Mouse (Mus musculus): ENCODE measurements around the gene Rdh8. TPM values are rescaled to one million over a fixed set of nuclear protein-coding genes. Genes with fewer than 3 reads are reported as not detected.

Gene Rdh8
- not detected in 2 replicates for polyA plus RNA-seq (2015; fragmentation: Nextera tagmentation; extraction: Ambion mirVana)

- no peak within 1 kb of the TSS for H3K27ac ChIP-seq
- no peak for ATAC-seq (ENCODE audit: insufficient read depth, low FRiP score, low read depth)
- H3K27me3 ChIP-seq (replicated peaks), result 0 out of 2 replicates have a peak, but pooled peaks cover 8% of the 10 kb centered on the region
- no peak within 1 kb of the TSS for H3K4me3 ChIP-seq (replicated peaks)
- no peaks in the 10 kb centered on the region for H3K9me3 ChIP-seq
- no peak within 1 kb of the TSS for H3K4me2 ChIP-seq
- whole genome bisulfite sequencing, result 76% methylated on average over 6 of the region's 6 CpGs
- peaks cover 11% of the 10 kb centered on the region for H3K4me1 ChIP-seq
- H3K36me3 ChIP-seq, result no peaks in the 10 kb centered on the region
- H3K9ac ChIP-seq, result no peak within 1 kb of the TSS
Observed at GRCm38 (mm10) chr9:20818236-20818635, at the start of gene Rdh8. Rdh8 (plus strand) TSS chr9:20818503.

GRCm38 (mm10) chr9:20781286-20781685 lies 37.0 kb upstream of the Rdh8 start:
- no peaks in the 10 kb centered on the region for H3K36me3 ChIP-seq
- H3K4me3 ChIP-seq (replicated peaks), result no peak overlapping the region
- H3K4me2 ChIP-seq, result no peak overlapping the region
- no peak overlapping the region for H3K27ac ChIP-seq
- no peaks in the 10 kb centered on the region for H3K27me3 ChIP-seq (replicated peaks)
- H3K4me1 ChIP-seq, result no peaks in the 10 kb centered on the region
- H3K9me3 ChIP-seq, result no peaks in the 10 kb centered on the region
- no peak for ATAC-seq (ENCODE audit: insufficient read depth, low FRiP score, low read depth)
- 70% methylated on average over 3 of the region's 3 CpGs for WGBS
- H3K9ac ChIP-seq, result no peak overlapping the region

GRCm38 (mm10) chr9:20785055-20785454 lies 33.2 kb upstream of the Rdh8 start:
- WGBS, result 43% methylated on average over 6 of the region's 6 CpGs
- Histone ChIP-seq H3K4me3 (replicated peaks) (no peak overlapping the region), H3K36me3 (no peaks in the 10 kb centered on the region), H3K27me3 (replicated peaks) (no peaks in the 10 kb centered on the region), H3K4me2 (no peak overlapping the region), H3K27ac (no peak overlapping the region), H3K9me3 (no peaks in the 10 kb centered on the region), H3K4me1 (no peaks in the 10 kb centered on the region), H3K9ac (no peak overlapping the region)
- no peak for ATAC-seq (ENCODE audit: insufficient read depth, low FRiP score, low read depth)

GRCm38 (mm10) chr9:20787992-20788391 lies 30.3 kb upstream of the Rdh8 start:
- Histone ChIP-seq H3K4me2 (no peak overlapping the region), H3K4me3 (replicated peaks) (no peak overlapping the region), H3K9ac (no peak overlapping the region), H3K27me3 (replicated peaks) (no peaks in the 10 kb centered on the region), H3K4me1 (no peaks in the 10 kb centered on the region), H3K27ac (no peak overlapping the region), H3K36me3 (no peaks in the 10 kb centered on the region), H3K9me3 (no peaks in the 10 kb centered on the region)
- WGBS, result 77% methylated on average over 8 of the region's 8 CpGs
- ATAC-seq (ENCODE audit: insufficient read depth, low FRiP score, low read depth), result no peak

- Histone ChIP-seq H3K36me3 (no peaks in the 10 kb centered on the region), H3K9me3 (no peaks in the 10 kb centered on the region), H3K4me3 (replicated peaks) (no peak overlapping the region), H3K27me3 (replicated peaks) (no peaks in the 10 kb centered on the region), H3K4me2 (no peak overlapping the region), H3K27ac (no peak overlapping the region), H3K9ac (no peak overlapping the region), H3K4me1 (peaks cover 4% of the 10 kb centered on the region; the same call in 1 of the 2 replicates)
- 76% methylated on average over 3 of the region's 4 CpGs for WGBS
- ATAC-seq (ENCODE audit: insufficient read depth, low FRiP score, low read depth), result no peak
Observed at GRCm38 (mm10) chr9:20789651-20790050, 28.7 kb upstream of the Rdh8 start.

- Histone ChIP-seq H3K27me3 (replicated peaks) (no peaks in the 10 kb centered on the region), H3K4me1 (peaks cover 4% of the 10 kb centered on the region; the same call in 1 of the 2 replicates), H3K9me3 (no peaks in the 10 kb centered on the region), H3K27ac (no peak overlapping the region), H3K4me3 (replicated peaks) (no peak overlapping the region), H3K9ac (no peak overlapping the region), H3K4me2 (no peak overlapping the region), H3K36me3 (no peaks in the 10 kb centered on the region)
- WGBS, result 50% methylated on average over 3 of the region's 3 CpGs
- no peak for ATAC-seq (ENCODE audit: insufficient read depth, low FRiP score, low read depth)
Observed at GRCm38 (mm10) chr9:20790345-20790744, 28.0 kb upstream of the Rdh8 start.

GRCm38 (mm10) chr9:20794108-20794806 lies 24.0 kb upstream of the Rdh8 start:
- Histone ChIP-seq H3K27ac (peak overlapping the region; percentile 63), H3K4me2 (no peak overlapping the region), H3K4me3 (replicated peaks) (no peak overlapping the region), H3K9ac (no peak overlapping the region), H3K36me3 (no peaks in the 10 kb centered on the region), H3K27me3 (replicated peaks) (no peaks in the 10 kb centered on the region), H3K4me1 (peaks cover 4% of the 10 kb centered on the region; the same call in 1 of the 2 replicates), H3K9me3 (no peaks in the 10 kb centered on the region)
- WGBS, result 15% methylated on average over 7 of the region's 7 CpGs
- peak; percentile 53; the same call in 1 of the 2 replicates for ATAC-seq (ENCODE audit: insufficient read depth, low FRiP score, low read depth)

GRCm38 (mm10) chr9:20804266-20805158 lies 13.8 kb upstream of the Rdh8 start:
- Histone ChIP-seq H3K9ac (no peak overlapping the region), H3K36me3 (no peaks in the 10 kb centered on the region), H3K4me2 (no peak overlapping the region), H3K9me3 (no peaks in the 10 kb centered on the region), H3K27me3 (replicated peaks) (no peaks in the 10 kb centered on the region), H3K4me3 (replicated peaks) (no peak overlapping the region), H3K4me1 (no peaks in the 10 kb centered on the region), H3K27ac (no peak overlapping the region)
- 65% methylated on average over 13 of the region's 13 CpGs for WGBS
- peak; percentile 58; the same call in 1 of the 2 replicates for ATAC-seq (ENCODE audit: insufficient read depth, low FRiP score, low read depth)

GRCm38 (mm10) chr9:20805159-20805495 lies 13.2 kb upstream of the Rdh8 start:
- no peaks in the 10 kb centered on the region for H3K36me3 ChIP-seq
- no peak overlapping the region for H3K4me3 ChIP-seq (replicated peaks)
- H3K4me2 ChIP-seq, result no peak overlapping the region
- no peak for ATAC-seq (ENCODE audit: insufficient read depth, low FRiP score, low read depth)
- H3K4me1 ChIP-seq, result no peaks in the 10 kb centered on the region
- no peaks in the 10 kb centered on the region for H3K27me3 ChIP-seq (replicated peaks)
- 87% methylated on average over 3 of the region's 3 CpGs for WGBS
- H3K9ac ChIP-seq, result no peak overlapping the region
- no peak overlapping the region for H3K27ac ChIP-seq
- H3K9me3 ChIP-seq, result no peaks in the 10 kb centered on the region

- no peak overlapping the region for H3K27ac ChIP-seq
- H3K36me3 ChIP-seq, result no peaks in the 10 kb centered on the region
- WGBS, result 38% methylated on average over 5 of the region's 5 CpGs
- H3K4me1 ChIP-seq, result no peaks in the 10 kb centered on the region
- no peaks in the 10 kb centered on the region for H3K27me3 ChIP-seq (replicated peaks)
- H3K4me2 ChIP-seq, result no peak overlapping the region
- H3K9ac ChIP-seq, result no peak overlapping the region
- H3K9me3 ChIP-seq, result no peaks in the 10 kb centered on the region
- no peak for ATAC-seq (ENCODE audit: insufficient read depth, low FRiP score, low read depth)
- no peak overlapping the region for H3K4me3 ChIP-seq (replicated peaks)
Observed at GRCm38 (mm10) chr9:20805706-20806105, 12.6 kb upstream of the Rdh8 start.

GRCm38 (mm10) chr9:20810271-20810670 lies 8.0 kb upstream of the Rdh8 start:
- no peak for ATAC-seq (ENCODE audit: insufficient read depth, low FRiP score, low read depth)
- H3K9me3 ChIP-seq, result no peaks in the 10 kb centered on the region
- no peaks in the 10 kb centered on the region for H3K36me3 ChIP-seq
- no peak overlapping the region for H3K4me3 ChIP-seq (replicated peaks)
- H3K4me1 ChIP-seq, result peaks cover 17% of the 10 kb centered on the region
- H3K27ac ChIP-seq, result no peak overlapping the region
- WGBS, result 42% methylated on average over 4 of the region's 4 CpGs
- no peak overlapping the region for H3K4me2 ChIP-seq
- H3K9ac ChIP-seq, result no peak overlapping the region
- 0 out of 2 replicates have a peak, but pooled peaks cover 8% of the 10 kb centered on the region for H3K27me3 ChIP-seq (replicated peaks)

GRCm38 (mm10) chr9:20810773-20811172 lies 7.5 kb upstream of the Rdh8 start:
- Histone ChIP-seq H3K27ac (no peak overlapping the region), H3K27me3 (replicated peaks) (0 out of 2 replicates have a peak, but pooled peaks cover 8% of the 10 kb centered on the region), H3K4me2 (no peak overlapping the region), H3K9me3 (no peaks in the 10 kb centered on the region), H3K36me3 (no peaks in the 10 kb centered on the region), H3K9ac (no peak overlapping the region), H3K4me3 (replicated peaks) (no peak overlapping the region), H3K4me1 (peaks cover 17% of the 10 kb centered on the region)
- WGBS, result 62% methylated on average over 1 of the region's 1 CpGs
- no peak for ATAC-seq (ENCODE audit: insufficient read depth, low FRiP score, low read depth)

Data from stomach, embryonic 15.5 days (tissue).